Mouse (Mus musculus): ENCODE measurements around the gene Gm20696.

The Gm20696 gene

DNA sequence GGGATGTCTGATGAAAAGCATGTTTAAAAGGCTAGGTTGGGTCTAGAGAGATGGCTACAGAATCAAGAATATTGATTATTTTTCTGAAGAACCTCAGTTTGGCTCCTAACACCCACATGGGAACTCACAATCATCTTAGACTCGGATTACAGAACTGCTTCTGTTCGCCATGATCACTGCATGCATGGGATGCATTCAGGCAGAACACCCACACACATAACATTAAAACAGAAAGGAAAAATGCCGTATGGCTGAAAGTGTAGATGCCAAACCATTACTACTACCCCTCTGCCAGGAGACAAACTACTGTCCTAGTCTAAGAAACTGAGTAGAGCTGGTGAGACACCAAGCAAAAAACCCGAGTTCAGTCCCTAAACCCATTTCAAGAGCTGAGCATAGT, 336.4 kb downstream of the Gm20696 start:
- no peak for DNase-seq (ENCODE audit: low spot score in 2 of 2)

DNA sequence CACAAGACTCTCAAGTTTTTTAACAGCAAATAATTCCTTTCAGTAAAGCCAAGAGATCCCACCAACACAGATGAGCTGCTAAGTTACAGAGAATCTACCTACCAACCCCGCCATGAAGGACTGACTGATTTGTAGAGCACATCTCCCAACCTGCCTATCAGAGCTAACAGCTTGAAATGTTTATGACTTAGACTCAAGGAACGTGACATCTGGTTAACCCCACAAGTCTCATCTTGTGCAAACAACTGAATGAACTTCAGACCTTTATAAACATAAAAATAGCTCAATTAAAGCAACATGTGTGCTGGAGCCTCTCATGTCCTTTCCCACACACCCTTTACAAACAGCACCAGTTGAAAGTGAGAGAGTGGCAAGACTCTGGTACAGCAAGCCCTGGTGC, 338.0 kb downstream of the Gm20696 start:
- DNase-seq (ENCODE audit: low spot score in 2 of 2) = no peak

DNA sequence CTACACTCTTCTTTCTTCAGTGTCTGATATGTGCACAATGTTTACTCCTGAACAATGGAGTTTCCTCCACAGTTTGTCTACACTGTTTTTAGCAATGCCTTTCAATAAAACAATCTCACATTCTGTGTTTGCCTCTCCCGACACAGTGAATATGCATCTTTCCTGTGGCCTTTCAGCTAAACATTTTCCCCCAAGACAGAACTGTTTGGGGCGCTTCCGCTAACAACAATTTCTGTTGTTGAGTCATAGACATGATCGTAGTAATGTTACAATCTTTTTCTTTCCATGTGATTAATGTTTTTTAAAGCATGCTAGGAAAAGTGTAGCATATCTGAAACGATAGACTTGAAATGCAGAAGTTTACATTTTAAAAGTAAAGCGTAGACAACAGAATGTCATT, 338.5 kb downstream of the Gm20696 start:
- DNase-seq (ENCODE audit: low spot score in 2 of 2) = no peak

DNA sequence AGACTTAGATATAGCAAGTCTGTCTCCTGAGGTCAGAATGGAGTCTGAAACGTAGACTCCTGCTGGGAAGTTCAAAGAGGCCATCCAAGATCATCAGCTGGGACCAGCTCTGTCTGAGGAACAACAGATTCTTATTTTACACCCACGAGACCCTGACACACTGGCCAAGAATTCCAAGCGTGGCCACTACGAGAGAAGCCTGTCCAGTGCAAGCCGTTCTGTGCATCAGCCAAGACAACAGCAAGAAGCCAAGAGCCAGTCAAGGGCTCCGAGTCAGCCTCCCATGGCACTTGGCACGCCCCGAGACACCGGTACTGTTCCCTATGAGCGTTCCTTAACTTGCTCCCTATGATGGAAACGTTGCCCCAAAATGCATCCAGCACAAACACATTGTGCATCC, 338.9 kb downstream of the Gm20696 start:
- DNase-seq (ENCODE audit: low spot score in 2 of 2) = peak in 1 of 2 experiments; percentile 6

DNA sequence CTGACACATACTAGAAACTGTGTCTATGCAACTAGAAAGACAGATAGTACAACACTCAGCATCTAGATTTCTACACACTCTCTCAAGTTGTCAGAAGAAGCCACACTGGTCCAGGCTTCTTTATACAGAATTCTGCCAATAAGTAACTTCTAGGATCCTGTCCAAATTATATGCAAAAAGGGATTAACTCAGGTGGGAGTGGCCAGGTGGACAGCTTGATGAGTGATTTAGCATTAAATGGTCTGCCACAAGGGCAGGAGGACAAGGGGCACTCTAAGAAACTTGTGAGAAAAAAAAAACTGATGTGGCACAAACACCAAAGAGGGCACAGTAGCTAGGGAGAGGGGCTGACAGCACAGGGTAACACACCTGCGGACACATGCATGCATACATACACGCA, 340.7 kb downstream of the Gm20696 start:
- DNase-seq (ENCODE audit: low spot score in 2 of 2) = no peak

DNA sequence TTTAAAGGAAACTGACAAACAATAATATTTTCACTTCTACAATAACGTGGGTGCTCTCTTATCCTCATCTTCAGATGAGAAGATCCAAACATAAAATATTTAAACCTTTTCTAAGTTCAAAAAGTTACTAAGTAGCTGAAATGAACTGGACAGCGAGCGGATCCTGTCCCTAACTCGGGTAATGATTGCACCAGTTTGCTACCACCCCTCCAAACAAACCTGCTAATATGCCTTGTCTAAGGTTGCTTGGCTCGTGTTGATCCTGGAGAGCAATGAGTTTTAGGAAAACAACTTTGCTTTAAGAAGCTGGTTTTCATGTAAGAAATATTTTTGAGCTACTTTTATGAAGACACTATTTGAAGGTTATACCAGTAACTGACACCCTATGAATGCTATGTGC, 341.1 kb downstream of the Gm20696 start:
- no peak for DNase-seq (ENCODE audit: low spot score in 2 of 2)

DNA sequence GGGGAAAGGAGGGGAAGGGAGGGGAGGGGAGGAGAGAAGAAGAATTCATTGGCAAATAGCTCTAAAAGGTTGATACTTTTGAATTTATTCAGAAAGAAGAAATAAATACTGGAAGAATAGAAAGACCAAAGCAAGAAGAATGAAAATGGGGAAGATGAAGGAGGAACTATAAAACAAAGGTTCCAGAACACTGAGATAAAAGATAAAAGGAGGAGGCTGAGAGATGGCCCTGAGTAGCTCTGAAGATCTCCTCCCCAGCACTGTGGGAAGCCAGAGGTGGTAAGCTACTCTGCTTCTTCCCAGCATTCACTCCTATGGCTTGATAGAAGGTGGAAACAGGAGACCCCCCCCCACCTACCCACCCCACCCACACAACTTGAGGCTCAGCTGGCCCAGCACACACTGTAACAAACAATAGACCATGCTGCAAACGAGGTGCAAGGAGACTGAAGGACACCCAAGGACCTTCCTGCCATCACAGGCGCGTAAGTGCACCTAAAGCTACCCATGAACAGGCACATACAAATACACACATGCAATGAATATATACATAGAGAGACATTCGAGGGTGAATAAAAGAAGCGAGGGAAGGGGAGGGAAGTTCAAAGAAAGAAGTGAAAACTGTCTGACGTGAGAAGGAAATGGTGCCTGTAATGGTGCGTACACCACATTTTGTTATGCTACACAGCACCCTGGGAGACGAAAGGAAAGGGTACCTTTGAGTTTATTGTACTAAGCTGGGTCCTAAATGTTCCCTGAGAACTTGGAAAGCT, 344.3 kb downstream of the Gm20696 start:
- DNase-seq (ENCODE audit: low spot score in 2 of 2) = no peak

DNA sequence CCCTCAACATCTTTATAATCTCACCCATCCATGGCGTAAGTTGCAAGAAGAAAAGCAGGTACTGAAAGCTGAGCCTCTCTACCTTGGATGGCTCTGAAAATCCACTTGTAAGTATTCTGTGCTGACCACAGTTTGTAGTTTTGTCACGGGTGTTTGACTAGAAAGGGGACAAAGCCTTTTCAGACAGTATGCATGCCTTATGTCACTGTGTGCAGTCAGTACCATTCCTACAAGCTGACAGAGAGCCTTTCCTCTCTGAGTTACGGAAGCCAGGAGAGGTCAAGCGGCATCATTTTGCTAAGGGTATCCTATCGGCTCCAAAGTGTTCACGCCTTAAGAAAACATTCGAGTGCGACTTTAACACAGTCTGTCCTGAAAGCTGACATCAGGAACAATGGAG, 346.2 kb downstream of the Gm20696 start:
- DNase-seq (ENCODE audit: low spot score in 2 of 2) = no peak

DNA sequence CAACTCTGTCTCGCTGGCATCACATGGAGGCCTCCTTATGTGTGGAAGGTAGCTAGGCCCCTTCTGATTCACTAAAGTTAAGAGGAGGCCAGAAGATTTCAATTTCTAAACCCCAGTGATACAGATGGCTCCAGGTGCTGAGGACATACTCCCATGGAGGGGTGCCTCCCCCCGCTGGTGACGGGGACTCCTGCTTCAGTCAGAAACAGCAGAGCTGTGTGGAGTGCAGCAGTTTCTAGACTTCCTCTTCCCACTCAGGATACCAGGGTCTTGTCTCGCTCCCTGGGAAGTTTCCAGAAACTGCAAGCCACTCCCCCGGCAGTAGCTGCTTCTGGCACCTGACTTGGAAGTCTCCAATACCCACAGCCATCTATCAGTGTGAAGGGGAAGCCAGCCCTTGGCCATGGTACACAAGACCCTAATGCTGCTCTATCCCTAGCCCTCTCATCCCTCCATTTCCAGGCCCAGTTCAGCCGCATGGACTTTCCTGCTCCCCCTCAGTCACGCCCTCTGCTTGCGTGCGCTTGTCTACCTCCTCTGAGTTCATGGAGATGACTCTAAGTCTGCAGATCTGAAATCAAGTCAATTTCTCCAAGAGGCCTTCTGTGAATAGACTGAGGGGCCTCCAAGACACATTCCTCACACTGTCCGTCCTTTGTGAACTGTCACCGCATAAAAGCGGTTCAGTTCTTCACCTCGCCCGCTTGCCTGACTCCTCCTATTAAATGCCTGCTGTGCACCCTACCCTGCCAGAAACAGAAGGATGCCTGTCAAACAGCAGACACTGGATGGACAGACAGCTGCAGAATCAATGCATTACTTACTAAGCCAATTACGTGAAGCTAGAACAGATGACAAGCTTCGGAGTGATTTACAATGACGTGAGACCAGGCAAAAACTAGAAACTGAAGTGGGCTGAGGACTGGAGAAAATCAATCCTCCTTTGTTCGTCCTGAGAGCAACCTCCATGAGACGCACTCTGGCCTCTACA, 346.9 kb downstream of the Gm20696 start:
- DNase-seq (ENCODE audit: low spot score in 2 of 2) = no peak

DNA sequence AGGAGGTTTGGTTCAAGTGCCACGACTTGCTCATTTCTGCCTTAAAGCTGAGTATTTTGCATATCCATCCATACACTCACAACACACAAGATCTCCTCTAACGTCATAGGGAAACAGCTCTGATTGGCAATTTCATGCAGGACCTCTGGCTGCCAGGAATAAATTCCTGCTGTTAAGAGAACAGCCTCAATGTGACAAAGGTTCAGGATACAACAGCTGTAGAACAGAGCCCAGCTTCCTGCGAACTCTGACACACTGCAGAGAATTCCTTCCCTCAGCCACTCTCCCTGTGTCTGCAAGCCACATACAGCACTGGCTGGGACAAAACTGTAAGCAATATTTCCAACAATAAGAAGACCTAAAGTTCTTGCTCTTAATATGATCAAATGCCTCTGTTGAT, 351.9 kb downstream of the Gm20696 start:
- no peak for DNase-seq (ENCODE audit: low spot score in 2 of 2)

DNA sequence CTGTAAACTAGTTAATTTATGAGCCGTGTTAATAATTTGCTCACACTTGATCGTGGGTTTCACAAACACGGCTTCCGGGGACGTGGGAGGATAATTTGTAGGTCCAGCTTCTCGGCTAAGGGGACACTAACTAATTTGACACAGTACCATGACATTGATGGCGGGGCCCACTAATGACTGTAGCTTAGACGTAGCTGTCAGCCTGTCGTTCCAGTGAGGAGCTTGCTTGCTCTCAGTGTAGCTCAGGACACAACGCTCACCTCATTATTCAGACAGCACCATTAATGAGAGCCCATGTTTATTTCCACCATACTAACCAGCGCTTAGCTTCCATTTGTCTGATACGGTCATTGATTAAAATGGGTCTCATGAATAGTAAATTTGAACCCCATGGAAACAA, 356.1 kb downstream of the Gm20696 start:
- no peak for DNase-seq (ENCODE audit: low spot score in 2 of 2)

DNA sequence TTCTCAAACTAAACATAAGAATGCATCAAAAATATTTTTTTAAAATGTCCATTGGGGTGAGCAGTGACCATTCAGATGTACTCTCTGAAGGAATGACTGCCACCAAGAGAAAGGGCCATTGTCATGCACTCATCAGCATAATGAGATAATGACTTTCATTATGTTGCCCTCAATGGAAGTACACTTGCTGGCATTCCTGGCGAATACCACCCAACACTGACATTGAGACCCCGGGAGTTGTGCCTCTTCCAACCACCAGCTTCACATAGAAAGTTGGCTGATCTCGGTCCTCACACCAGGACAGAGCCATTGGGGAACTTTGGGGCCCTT, 356.5 kb downstream of the Gm20696 start:
- no peak for DNase-seq (ENCODE audit: low spot score in 2 of 2)

DNA sequence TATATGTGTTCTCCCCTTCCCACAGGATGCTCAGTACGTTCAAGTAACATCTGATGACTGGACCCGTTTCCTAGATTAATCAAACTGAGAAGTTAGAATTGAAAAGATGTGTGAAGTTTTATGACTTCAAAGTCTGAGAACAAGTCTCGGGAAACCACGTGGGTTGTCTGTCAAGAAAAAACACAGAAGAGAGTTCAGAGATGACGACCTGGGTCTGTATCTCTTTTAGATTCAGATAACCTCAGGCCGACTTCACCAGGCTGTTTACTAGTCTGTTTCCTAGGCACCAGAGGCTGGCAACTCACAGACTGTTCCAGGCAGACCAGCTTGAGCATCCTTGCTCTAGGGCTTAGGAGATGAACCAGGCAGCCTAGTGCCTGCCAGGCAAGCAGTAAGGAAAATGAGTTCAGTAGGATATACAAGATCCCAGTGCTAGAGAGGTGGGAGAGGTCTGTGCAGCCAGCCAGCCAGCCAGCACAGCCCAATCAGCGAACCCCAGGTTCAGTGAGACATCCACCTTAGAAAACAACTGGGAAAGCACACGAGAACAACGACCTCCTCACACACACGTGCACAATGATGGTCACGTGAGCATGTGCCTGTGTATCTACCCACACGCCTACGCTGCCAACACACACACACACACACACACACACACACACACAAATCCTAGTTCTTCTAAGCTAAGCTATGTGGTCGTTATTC, 357.0 kb downstream of the Gm20696 start:
- no peak for DNase-seq (ENCODE audit: low spot score in 2 of 2)

DNA sequence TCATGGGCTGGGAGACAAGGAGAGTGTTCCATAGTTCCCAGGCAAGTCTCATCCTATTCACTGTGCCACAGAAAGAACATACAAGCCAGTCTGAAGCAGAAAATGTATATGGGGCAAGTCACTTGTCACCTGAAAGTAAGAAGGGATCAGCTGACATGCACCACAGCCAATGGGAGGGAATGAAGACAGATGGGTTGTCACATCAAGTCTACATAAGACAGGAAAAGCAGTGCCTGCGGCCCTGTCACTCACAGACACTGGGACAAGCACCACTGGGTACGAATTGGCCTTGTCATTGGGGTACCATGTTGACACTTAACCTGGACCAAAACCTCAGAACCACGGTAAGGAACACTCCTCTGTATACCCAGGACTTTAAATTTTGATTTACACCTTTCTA, 360.8 kb downstream of the Gm20696 start:
- DNase-seq (ENCODE audit: low spot score in 2 of 2) = no peak

DNA sequence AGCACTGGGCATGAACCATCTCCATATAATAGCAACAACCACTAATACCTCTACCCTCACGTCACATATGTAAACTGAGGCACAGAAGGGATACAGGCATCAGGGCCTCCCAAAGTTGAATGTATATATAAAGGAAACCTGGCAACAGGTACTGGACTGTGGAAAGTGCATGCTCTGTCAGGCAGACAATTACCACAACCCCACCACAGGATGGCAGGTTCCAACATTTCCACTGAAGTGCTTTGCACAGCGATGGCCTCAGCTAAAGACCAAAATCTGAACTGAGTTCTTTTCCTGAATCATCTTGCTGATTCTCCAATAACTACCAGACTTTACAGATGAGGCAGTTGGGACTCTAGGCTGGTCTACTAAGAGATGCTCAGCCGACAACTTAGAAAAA, 361.4 kb downstream of the Gm20696 start:
- no peak for DNase-seq (ENCODE audit: low spot score in 2 of 2)

DNA sequence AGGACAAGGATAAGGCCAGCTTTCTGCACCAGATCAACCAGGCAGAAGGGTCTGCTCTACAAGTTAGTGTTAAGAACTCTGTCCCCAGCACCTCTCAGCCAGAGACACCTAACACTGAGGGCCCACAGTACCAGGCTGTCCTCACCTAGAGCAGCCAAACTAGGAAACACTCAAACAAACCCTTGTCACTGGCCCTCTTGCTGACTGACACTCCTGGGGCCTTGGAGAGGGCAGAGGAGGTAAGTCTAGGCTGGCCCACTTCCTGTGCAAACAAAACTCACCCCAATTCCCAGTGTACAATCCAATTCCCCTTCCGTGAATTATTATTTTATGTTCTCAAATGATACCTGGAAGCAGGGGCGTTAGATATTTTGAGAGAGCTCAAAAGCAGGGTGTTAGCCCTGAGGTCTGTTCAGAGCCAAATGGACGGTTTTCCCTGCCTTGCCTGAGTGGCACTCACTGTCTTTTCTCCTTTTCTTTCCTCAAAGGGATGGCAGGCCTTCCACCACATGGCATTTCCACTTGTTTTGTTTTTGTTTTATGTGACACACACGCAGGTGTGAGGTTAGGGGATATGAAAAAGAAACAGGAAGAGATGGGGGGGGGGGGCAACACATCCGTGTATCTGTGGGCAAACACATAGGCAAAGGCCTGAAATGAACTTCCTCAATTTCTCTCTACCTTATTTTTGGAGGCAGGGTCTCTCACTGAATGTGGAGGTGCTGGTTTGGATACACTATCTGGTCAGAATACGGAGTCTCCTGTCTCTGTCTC, 363.7 kb downstream of the Gm20696 start:
- no peak for DNase-seq (ENCODE audit: low spot score in 2 of 2)

DNA sequence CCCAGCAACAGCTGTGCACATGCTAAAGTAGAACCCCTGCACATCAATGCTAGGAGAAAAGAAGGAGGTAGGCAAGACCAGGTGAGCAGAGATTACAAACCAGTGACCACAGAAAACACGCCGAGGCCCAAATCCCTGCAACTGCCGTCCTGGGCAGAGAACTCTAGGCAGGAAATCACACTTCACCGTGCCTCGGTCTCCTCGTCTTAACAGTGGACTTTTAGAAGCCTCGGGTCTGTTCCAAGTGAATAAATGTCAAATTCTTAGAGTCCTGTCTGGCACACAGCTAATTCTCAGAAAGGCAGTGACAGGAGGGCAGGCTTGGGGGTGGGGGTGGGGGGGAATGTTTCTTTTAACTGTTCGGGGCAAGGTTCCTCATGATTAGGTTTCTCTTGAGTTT, 364.7 kb downstream of the Gm20696 start:
- no peak for DNase-seq (ENCODE audit: low spot score in 2 of 2)

DNA sequence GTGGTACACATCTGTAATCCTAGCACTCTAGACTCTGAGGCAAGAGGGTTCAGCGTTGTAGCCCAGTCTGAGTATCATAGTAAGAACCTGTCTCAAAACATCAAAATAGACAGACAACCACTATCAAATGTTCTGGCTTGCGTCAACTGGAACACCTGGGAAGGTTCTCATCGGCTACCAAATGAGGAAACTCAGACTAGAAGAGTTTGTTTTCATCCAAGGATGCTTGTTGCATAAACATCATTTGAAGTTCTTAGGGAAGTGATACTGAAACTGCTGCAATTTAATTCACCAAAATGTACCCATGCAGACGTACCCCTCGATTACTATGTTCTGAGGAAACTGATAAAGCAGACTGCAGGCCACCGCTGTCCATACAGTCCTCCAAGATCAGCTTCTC, 366.4 kb downstream of the Gm20696 start:
- no peak for DNase-seq (ENCODE audit: low spot score in 2 of 2)

DNA sequence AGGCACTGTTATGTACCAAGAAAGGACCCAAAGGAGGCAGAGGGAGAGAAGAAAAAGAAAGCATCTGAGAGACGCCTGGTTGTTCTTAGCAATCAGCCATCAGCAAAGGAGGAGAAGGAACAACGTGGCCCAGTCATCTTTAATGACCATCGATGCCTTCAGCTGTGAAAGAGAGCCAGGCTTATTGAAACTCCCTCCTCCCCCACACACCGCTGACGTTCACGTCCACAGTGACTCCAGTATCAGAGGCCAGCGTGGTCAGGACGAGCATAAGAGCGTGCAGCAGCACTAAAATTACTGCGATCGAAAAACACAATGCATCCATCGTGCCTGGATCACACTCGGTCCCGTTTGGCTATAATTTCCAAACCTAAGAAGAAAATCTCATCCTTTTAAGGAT, 367.4 kb downstream of the Gm20696 start:
- no peak for DNase-seq (ENCODE audit: low spot score in 2 of 2)

DNA sequence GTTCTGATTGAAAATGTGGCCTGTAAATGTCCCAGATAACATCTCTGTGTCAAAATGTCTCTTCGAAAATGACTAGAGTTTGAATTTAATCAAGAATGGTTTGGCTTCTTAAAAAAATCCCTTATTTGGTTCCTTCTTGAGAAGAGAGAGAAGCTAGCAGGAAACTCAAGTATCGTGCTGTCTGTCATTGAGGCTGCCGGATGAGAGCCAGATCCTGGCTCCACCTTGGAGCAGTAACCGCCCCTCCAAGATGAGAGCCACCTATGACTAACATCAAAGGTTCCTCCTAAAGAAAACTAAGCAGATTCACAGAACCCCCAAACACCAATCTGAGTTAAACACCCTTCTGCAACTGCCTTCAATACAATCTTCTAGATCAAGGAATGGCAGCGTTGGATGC, 369.1 kb downstream of the Gm20696 start:
- no peak for DNase-seq (ENCODE audit: low spot score in 2 of 2)

DNA sequence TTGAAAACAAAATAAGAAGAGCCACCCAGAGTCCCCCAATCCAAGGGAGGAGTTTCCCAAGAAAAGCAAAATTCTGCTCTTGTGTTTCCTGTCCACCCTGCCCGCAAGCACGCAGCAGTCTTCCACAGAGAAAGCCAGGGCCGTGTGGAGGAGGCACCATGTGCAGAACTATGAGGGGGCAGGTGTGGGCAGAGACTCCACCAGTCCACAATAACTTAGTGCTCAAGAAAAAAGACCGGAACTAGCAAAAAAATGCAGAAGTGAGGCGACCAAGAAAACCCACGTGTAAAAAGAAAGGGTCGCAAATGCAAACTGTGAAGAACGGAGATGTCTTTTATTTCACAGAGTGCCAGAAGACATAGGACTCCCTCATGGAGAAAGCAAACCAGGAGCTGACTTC, 371.1 kb downstream of the Gm20696 start:
- no peak for DNase-seq (ENCODE audit: low spot score in 2 of 2)

DNA sequence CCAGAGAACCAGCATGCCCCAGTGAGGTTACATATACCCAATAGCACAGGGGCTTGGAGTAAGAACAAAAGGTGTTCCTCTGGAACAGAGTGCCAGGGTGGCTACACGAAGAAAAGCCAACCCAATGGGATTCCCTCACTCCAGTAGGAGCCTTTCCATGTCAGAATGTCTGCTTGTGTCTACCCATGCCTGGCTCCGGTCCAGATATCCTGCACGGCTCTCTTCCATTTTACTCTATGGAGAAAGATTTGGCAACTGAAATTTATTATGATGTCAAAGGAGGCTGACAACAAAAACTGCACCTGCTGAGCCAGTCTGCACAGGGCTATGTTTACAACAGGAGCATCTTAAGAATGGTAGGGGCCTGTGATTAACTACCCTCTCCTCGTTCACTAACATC, 377.4 kb downstream of the Gm20696 start:
- DNase-seq (ENCODE audit: low spot score in 2 of 2) = no peak
